Mouse (Mus musculus) spleen, embryonic (tissue): ENCODE data around the gene Alpl.

Experiments
- CTCF ChIA-PET: fragments of 350-600 bp; sonication (Branson Sonifier 250); formaldehyde crosslinking; loops from one replicate; lab custom pipeline; 2022; lab: Charles Lee

The Alpl gene

DNA sequence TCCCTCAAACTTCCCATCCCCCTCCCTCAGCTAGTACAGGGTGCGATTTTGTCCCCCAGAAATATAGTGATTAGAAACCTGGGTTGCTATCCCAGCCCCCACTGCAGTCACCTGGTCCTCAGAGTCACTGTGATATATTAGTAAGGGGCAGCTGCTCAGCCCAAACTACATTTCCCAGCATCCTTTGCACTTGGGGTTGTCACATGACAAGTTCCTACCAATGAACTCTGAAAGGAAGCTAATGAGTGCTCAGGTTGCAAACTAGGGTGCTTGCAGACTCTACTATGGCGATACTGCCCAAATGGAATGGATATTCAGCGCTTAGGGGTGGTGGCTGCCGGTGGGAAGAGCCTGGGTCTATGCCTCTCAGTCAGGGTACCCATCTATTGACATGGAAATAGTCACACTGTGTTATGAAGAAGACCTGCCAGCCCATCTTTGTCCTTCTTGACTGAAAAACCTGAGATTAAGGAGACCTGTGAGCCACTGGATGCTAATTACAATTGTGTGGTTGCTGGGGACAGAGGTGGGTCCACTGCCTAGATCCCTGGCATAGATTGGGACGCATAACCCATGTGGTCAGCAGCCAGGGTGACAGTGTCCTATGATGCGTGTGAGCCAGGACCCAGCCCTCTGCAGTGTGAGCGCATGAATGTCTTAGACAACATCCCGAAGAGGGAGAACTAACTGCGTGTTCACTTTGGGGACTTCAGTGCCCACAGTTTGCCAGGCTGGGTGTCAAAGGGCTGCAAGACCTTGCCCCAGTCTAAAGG, 56.8 kb downstream of the Alpl start:
- CTCF ChIA-PET = interaction anchor here (1.0 kb wide), 1 partner anchor 9 kb away, joined by 3 read pairs; no protein-coding TSS in a partner anchor

DNA sequence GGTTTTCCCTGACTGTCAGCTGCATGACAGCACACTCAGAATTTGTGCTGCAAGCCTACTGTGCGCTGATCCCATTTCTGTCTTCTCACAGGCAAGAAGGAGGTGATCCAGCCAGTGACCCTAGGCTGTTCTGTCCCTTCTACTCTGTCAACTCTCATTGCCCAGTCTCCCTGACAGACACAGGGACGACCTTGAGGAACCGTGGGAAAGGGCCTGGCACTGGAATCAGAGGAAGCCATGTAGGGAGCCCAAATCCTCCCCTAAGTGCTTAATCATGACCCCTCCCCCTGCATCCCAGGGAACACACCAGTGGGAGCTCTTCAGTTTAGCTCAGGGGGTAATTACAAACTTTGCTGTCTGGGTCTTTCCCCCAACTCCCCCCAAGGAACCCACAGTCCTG, 58.4 kb downstream of the Alpl start:
- CTCF ChIA-PET = no interaction called here

DNA sequence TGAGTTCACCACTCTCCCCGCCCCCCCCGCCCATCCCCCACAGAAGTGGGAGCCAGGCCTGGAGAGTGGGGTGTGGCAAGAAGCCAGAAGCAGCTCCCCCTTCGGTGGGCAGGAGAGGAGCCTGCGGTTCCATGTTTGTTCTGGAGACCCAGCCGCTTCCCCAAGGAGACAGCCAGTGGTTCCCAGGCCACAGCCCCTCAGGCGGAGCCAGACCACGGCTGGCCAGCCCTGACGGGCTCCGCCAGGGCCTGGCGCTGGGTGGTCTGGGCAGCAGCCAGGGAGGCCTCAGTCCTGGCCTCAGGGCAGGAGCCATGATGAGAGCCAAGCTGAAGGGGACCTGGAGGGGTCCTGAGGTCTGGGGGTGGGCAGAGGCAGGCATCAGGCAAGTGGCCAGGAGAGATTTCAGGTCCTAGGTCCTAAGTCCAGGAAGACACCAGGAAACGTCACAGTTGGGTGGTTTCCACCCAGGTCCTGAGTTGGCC, 59.9 kb downstream of the Alpl start:
- CTCF ChIA-PET = interaction anchor here (0.7 kb wide), 2 partner anchors 110 to 153 kb away, joined by 3 to 10 read pairs; no protein-coding TSS in a partner anchor

DNA sequence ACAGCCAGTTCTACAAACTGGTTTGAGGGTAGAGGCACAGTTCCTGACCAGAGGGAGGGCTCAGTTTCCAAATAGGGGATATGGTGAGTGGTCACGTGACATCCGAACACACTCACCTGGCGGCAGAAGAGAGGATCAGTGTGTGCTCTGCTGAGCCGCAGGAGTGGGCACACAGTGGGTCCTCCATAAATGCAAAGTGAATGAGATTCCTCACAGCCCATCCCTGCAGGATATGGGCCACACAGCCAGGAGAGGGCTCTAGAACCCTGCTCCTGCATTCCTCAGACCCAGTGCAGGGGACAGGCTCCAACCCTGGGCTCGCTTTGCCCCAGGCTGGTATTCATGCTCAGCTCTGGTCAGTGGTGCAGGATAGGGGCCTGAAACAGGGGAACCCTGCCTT, 62.7 kb downstream of the Alpl start:
- CTCF ChIA-PET = no interaction called here

DNA sequence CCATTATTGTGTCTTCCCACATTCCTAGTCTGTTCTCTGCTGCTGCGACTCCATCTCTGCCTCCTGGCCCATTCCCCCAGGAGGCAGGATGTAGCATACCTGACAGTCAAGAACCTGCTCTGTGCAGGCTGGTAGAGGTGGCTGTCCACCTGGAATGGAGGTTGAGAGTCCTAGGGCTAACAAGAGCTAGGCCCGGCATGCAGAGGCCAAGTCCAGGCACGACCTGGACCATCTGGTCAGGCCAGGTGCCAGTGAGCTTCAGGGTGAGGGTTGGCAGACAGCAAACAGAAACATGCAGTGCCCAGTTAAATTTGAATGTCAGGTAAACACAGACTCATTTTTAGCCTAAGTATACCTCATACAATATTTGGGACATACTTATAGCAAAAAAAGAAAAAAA, 63.2 kb downstream of the Alpl start:
- CTCF ChIA-PET = no interaction called here

DNA sequence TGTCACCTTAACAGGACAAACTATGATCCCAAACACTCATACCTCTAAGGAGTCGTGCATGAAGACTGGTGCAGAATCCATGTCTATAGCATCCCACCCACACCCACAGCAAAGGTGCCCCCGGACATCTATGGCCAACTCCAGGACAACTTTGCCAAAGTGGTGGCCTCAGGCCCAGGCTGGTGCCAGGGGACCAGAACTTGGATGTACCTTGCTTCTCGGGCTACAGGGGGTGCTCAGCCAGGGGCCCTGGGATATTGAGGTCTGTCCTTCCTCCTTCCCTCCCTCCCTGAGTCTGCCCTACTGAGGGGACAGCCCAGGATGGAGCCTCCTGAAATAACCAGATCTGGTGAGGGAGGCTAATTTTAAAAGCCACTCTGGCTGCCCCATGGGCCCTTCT, 63.8 kb downstream of the Alpl start:
- CTCF ChIA-PET = no interaction called here

DNA sequence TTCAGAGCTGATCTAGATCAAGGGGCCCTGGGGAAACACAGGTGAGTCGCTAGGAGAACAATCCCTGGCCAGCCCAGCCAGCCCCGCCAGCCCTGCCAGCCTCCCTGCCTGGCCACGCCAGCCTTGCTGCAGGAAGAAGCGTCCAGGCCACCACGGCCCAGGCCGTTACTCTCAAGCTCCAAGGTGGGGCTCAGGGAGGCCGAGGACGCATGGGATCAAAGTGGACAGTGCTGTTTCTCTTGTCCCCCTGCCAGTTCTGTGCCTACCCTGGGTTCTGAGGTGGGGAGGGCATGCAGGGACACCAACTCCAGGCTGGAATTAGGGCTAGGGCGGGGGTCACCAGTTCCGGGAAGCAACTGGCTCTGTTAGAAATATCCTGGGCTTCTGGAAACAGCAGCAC, 64.3 kb downstream of the Alpl start:
- CTCF ChIA-PET = no interaction called here

DNA sequence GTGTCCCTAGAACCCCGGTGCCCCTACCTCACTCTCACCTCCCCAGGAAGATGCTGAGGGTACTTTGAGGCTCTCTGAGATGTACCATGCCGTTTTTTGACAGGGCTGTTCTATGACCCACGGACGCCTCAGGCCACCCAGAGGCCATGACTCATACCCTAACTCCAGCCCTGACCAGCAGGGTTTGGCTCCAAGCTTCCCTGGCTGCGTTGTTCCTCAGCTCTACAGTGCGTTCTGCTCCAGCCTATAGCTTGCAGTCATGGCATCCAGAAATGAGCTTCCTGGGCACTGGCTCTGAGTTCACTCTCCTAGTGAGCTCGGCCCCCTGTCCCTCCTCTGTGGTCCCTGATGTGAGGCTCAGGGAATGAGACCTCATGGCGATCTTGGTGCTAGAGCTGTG, 65.4 kb downstream of the Alpl start:
- CTCF ChIA-PET = no interaction called here

DNA sequence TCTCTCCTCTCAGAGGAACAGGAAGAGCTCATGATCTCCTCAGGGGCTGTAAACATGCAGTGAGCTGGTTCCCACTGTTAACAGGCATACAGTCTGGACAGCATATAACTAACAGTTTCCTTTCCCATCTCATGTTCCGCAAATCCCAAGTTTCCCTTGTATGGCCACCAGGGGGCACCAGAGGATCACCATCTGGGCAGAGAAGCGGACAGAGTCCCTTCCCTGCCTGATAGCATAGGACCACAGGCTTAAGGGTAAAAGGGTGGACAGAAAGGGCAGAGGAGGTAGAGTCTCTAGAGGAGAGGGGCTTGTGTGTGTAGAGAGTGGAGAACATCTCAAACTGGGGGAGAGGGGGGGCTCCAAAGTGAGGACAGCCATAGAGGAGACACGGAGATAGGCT, 66.0 kb downstream of the Alpl start:
- CTCF ChIA-PET = interaction anchor here (1.3 kb wide), 1 partner anchor 10 kb away, joined by 3 read pairs; no protein-coding TSS in a partner anchor

DNA sequence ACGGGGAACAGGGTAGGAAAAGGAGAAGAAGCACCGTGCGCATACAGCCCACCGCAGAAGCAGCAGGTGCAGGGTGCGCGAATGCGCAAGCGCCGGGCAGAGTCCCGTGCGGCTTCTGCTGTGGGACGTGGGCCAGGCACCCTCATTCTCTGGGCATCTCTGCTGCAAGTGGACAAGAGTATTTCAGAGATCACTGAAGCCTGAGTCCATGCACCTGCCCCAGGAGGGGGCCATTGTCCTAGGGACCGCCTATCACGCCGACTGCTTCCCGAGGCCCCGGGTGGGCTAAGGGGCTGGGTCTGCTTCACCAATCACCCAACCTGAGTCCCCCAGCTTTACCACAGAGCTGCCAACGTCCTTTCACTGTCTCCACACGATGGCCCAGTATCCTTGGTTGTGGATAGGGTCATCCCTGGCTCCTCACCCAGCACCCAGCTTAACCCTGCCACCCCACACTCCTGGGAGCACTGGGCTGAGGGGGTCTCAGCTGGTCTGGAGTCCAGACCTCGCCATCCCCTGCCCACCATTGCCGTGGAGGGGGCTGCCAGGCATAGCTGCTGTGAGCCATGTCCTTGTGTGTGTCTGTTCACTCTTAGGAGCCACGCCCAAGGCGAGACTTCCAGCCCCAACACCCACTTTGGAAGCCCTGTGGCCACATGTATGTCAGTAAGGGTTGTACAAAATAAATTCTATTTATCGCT, 66.9 kb downstream of the Alpl start:
- CTCF ChIA-PET = interaction anchor here (0.6 to 1.3 kb wide), 2 partner anchors 9 to 36 kb away, joined by 3 read pairs; no protein-coding TSS in a partner anchor

DNA sequence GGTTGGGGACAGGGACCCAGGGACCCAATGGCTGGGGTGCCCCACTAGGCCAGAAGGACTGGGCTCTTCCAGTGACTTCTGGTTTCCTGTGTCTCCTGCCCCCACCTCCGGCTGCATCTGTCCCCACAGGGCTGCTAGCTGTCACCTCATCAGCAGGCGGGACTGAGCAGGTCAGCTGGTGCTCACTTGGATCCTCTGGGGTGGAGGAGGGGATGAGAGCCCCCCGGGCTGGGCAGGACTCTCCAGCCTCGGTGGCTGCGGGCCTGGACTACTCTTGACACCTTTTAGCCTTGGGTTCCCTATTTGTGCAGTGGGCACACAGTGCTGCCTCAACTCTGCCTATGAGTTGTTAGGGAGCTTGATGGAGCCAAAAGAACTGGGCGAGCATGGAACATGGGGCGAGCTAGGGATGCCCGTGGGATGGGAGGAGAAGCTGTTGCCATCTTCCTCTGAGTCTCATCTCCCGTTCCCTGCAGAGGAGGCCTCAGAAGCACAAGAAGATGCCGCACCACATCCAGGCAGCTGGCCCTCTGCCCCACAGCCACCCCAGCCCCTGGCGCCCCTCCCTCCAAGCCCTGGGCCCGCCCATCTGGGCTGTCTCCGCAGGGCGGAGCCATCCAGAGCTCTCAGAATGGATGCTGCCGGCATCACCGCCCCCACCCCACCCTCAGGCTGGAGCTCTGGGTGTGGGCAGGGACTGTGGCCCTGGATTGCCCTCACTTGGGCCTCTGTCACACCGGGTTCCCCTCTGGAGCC, 67.6 kb downstream of the Alpl start:
- CTCF ChIA-PET = interaction anchor here (0.8 kb wide), 1 partner anchor 23 kb away, joined by 3 read pairs; no protein-coding TSS in a partner anchor

DNA sequence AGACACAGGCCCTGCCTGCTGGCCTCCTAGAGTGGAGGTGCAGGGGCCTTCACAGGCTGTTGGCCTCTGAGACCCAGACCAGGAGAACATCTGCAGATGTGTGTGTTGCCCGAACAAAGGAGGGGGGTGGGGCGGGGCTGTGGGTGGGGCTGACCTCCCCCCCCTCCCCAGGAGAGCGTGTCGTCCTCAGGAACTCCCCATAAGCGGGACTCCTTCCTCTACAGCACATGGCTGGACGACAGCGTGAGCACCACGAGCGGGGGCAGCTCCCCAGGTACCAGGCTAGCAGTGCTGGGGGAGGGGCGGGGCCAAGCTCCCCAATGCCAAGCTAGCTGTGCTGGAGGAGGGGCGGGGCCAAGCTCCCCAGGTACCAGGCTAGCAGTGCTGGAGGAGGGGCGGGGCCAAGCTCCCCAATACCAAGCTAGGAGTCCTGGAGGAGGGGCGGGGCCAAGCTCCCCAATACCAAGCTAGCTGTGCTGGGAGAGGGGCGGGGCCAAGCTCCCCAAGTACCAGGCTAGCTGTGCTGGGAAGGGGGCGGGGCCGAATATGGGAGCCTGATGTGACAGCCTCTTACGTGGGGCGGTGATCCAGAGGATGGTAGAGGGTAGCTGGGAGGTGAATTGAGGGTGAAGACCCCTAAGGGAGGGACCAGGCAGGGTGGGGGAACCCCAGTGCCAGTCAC, 68.5 kb downstream of the Alpl start:
- CTCF ChIA-PET = interaction anchor here (0.8 kb wide), 1 partner anchor 24 kb away, joined by 3 read pairs; no protein-coding TSS in a partner anchor

DNA sequence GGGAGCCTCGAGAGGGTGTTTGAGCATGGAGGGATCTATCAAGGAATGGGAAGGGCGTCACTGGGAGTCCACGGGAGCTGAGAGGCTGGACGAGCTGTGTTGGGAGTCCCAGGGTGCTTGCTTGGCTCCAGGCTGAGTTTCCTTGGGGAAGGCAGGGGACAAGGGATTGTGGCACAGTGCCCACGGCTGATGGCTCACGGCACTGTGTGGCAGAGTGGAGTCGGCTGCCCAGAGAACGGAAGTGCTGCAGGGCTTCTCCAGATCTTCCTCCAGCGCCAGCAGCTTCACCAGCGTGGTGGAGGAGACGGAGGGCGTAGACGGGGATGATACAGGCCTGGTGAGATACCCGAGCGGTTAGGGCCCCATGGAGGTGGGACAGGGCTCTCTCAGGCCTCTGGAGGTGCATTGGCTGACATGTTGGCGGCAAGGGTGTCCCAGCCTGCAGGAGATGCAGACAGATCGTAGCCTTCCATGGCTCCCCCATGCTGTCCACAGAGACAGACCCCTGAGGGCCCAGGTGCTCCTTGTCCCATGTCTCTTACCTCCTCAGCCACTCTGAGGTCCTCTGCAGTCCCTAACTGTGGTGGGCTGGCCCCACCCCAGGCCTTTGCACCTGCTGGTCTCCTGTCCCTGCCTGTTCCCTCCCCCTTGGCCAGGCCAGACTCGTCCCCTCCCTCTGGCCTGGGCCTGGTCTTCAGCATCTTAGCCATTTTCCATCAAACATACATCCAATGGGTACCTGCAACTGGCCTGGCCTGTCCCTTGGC, 69.3 kb downstream of the Alpl start:
- CTCF ChIA-PET = no interaction called here

DNA sequence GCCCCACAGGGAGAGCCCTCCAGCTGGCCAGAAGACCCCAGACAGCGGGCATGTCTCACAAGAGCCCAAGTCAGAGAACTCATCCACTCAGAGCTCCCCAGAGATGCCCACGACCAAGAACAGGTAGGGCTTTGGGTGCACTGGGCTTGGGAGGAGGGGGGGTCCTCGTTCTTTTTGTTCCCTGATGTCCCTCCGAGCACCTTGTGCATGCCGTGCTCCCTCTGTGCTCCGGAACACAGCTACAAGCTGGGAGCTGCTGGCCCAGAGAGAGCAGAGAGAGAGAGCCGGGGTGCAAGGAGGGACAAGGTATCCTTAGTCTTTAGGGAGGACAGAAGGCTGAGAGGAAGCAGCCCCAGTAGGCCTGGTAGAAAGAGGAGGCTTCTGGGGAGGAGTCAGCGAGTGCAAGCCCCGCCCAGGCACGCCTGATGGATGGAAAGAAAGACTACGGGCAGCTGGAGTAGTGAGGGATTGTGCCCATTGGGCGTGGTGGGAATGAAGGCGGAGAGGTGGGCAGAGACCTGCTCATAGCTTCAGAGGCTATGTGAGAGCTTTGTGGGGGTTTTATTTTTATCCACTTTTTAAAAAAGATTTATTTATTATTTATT, 70.5 kb downstream of the Alpl start:
- CTCF ChIA-PET = interaction anchor here (0.6 kb wide), 1 partner anchor 412 kb away, joined by 3 read pairs; no protein-coding TSS in a partner anchor

DNA sequence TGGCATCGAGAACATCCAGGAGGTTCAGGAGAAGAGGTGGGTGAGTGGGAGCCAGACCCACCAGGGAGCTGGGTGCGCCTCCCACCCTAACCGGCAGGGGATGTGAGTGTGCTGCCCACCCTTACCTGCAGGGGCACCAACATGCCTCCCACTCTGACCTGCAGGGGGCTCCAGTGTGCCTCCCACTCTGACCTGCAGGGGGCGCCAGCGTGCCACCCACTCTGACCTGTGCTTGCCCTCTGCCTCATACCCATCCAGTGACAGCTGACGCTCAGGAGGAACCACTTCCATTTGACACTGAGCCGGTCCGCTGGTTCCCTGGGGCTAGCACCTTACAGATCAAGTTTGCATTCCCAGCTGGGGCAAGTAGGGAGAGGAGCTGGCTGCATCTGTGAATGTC, 71.4 kb downstream of the Alpl start:
- CTCF ChIA-PET = interaction anchor here (0.6 to 0.7 kb wide), 2 partner anchors 75 to 413 kb away, joined by 3 read pairs; no protein-coding TSS in a partner anchor

DNA sequence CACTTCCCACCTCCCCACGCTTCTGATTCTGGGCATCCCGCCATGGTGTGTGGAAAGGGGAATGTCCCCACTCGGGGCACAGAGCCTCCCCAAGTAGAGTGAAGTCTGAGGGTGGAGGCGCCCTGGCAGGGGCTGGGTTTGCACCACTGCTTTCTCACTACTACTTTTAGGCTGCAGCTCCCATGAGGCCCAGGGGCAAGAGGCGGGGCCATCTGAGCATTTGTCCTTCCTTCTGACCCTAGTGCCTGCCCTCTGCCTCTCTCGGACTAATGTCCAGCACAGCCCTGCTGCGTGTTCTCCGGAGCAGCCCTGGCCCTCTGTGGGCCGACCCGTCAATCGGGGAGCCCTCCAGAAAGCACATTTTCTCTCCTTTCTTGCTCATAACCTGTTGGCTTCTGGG, 72.0 kb downstream of the Alpl start:
- CTCF ChIA-PET = no interaction called here

DNA sequence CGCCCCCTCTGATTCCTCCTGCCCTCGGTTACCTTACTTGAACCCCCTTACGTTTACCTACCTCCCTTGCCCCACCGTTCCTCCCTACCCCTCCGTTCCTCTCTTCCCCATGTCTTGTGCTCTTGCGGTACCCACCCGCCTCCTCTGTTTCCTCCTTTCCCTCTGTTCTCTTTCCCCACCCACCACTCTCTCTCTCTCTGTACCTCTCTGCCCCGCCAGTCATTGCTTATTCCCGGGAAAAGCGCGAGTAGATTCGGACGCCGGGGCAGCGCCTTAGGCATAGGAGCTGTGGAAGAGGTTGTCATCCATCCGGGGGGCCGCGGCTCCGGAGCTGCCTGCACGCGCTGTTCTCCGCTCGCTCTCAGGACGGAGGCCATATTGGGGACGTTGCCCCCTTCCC, 72.7 kb downstream of the Alpl start:
- CTCF ChIA-PET = no interaction called here

DNA sequence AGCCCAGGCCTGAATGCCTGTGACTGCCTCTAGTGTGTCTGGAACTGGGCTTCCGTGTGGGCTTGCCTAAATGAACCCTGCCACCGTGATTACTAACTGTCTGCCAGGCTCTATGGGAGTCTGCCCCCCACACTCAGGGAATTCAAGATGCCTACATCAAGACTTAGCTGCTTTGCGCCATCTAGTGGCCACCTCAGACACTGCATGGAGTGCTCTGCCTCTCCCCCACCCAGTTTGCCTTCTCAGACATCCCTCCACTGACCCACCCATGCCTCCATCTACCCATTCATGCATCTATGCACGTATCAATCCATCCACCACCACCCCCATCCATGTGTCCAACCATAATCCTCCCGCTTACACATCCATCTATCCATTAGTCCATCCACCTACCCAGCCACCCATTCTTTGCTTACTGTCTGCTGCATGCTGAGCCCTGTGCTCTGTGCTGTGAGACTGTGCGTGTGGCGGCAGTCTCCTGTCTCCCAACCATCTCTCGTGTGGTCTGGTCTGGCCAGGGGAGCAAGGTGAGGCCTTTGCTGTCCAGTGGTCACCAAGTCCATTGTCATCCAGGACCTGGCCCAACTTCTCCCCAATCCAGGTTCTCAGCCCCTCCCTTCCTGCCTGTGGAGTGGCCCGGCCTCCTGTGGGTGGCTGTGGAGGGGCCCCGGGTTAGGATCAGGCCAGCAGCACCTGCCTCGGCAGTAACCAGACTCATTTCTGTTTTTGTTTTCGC, 73.3 kb downstream of the Alpl start:
- CTCF ChIA-PET = no interaction called here

DNA sequence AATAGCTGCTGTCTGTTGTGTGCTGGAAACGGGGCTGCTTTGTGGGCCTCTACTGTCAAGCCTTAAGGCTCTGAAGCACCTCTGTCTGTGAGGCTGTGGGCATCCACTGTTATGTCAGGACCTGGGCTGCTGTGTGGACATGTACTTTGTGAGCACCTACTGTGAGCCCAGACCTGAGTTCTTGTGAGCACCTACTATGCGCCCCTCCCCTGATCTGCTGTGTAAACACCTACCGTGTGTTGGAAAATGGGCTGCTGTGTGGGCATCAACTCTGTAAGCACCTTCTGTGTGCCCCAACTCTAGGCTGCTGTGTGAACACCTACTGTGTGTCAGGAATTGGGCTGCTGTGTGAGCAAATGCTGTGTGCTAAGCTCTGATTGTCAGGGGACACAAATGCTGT, 74.0 kb downstream of the Alpl start:
- CTCF ChIA-PET = no interaction called here
